Comparison of ENCODE assay signal across 33 mouse cellular contexts in genomic region chr5:76360057-76360456, GRCm38 (mm10). TPM values are rescaled to one million over a fixed set of nuclear protein-coding genes. Genes with fewer than 3 reads are reported as not detected.
DNase-seq lines count a peak whose midpoint lies in the region; ATAC-seq and TF ChIP-seq lines count a peak whose summit lies in the region.
"Had no signal": no experiment of that assay in that cellular context is flagged by ENCODE, and none has a peak within 500 bp of the region (broad histone marks: within the 10 kb centered on the region; RNA-seq: fewer than 3 reads in every experiment).

No protein-coding gene starts in this region.

- 0 out of 2 replicates have a peak, but pooled peaks have one; percentile 12 for TF ChIP-seq CTCF in heart, postnatal 0 days (IDR thresholded peaks at IDR 0.05; ENCODE audit: low read depth)
- peak; percentile 16; the same call in 1 of the 2 replicates for TF ChIP-seq CTCF in liver, postnatal 0 days (IDR thresholded peaks at IDR 0.05; ENCODE audit: low read depth)
- peak in 1 of 2 experiments; percentile 58; a peak in 2 of 4 replicates for TF ChIP-seq CTCF in CH12.LX (conservative IDR thresholded peaks at IDR 0.05 in 1 of 2, IDR thresholded peaks at IDR 0.05 in 1 of 2; ENCODE audit: low read depth in 2 of 2, low read length in 2 of 2)

- H3K27me3 ChIP-seq in heart, postnatal 0 days (ENCODE audit: control insufficient read depth, insufficient read depth, low read length): peaks cover 26% of the 10 kb centered on the region
- H3K27me3 ChIP-seq in liver, postnatal 0 days (ENCODE audit: insufficient read depth, low read length): peaks cover 20% of the 10 kb centered on the region
- H3K27me3 ChIP-seq in CH12.LX (replicated peaks): no peaks in the 10 kb centered on the region

- TF ChIP-seq RAD21 in CH12.LX (IDR thresholded peaks at IDR 0.05; ENCODE audit: low read depth, low read length): peak; percentile 53

- no peak for TF ChIP-seq POLR2A in CH12.LX (IDR thresholded peaks at IDR 0.05; ENCODE audit: low read depth, low read length)

- no peaks in the 10 kb centered on the region for H3K9me3 ChIP-seq in heart, postnatal 0 days (replicated peaks; ENCODE audit: control insufficient read depth, low read length)
- no peaks in the 10 kb centered on the region for H3K9me3 ChIP-seq in liver, postnatal 0 days (ENCODE audit: low read length)
- no peaks in the 10 kb centered on the region for H3K9me3 ChIP-seq in CH12.LX (replicated peaks; ENCODE audit: low read length)
- H3K9me3 ChIP-seq: embryonic facial prominence, embryonic 10.5 days; forebrain, embryonic 10.5 days; heart, embryonic 13.5 days; intestine, embryonic 15.5 days; liver, embryonic 13.5 days; neural tube, embryonic 15.5 days had no signal

- no peak for TF ChIP-seq EP300 in heart, postnatal 0 days (IDR thresholded peaks at IDR 0.05; ENCODE audit: low read depth)
- no peak for TF ChIP-seq EP300 in liver, postnatal 0 days (IDR thresholded peaks at IDR 0.05; ENCODE audit: low read depth)
- no peak for TF ChIP-seq EP300 in CH12.LX (IDR thresholded peaks at IDR 0.05; ENCODE audit: low read length)

- no peak for ATAC-seq in heart, postnatal 0 days (ENCODE audit: insufficient read depth, low read depth)
- ATAC-seq in liver, postnatal 0 days: no peak
- ATAC-seq: intestine, embryonic 15.5 days had no signal

- no peak overlapping the region for H3K4me2 ChIP-seq in heart, postnatal 0 days (ENCODE audit: low read depth, low read length)
- no peak overlapping the region for H3K4me2 ChIP-seq in liver, postnatal 0 days (ENCODE audit: low read depth, low read length)
- no peak overlapping the region for H3K4me2 ChIP-seq in CH12.LX (ENCODE audit: insufficient read depth, low read depth, poor library complexity, severe bottlenecking)
- H3K4me2 ChIP-seq: heart, embryonic 13.5 days; hindbrain, embryonic 14.5 days; intestine, embryonic 15.5 days; liver, embryonic 13.5 days; lung, embryonic 14.5 days; neural tube, embryonic 15.5 days had no signal

- in situ Hi-C loops in CH12.LX (cut with MboI; ENCODE audit: low pct_ligation_motif_present, low pct_unique_long_range_greater_than_20kb, low sequenced_read_pairs): no loop called here

- no peaks in the 10 kb centered on the region for H3K36me3 ChIP-seq in heart, postnatal 0 days (replicated peaks; ENCODE audit: control insufficient read depth, insufficient read depth, low read length)
- no peaks in the 10 kb centered on the region for H3K36me3 ChIP-seq in liver, postnatal 0 days (replicated peaks; ENCODE audit: insufficient read depth, low read length)
- no peaks in the 10 kb centered on the region for H3K36me3 ChIP-seq in CH12.LX (replicated peaks in 1 of 2; ENCODE audit: control insufficient read depth in 1 of 2, insufficient read depth in 1 of 2, low read length in 1 of 2)
- H3K36me3 ChIP-seq: embryonic facial prominence, embryonic 10.5 days; forebrain, embryonic 10.5 days; heart, embryonic 13.5 days; intestine, embryonic 15.5 days; liver, embryonic 13.5 days; neural tube, embryonic 15.5 days had no signal

- H3K4me3 ChIP-seq in heart, postnatal 0 days (ENCODE audit: low read depth, low read length): no peak overlapping the region
- H3K4me3 ChIP-seq in liver, postnatal 0 days (ENCODE audit: low read depth, low read length): no peak overlapping the region
- no peak overlapping the region for H3K4me3 ChIP-seq in CH12.LX (replicated peaks in 1 of 3; ENCODE audit: low read depth in 2 of 3, low read length in 2 of 3, poor library complexity in 1 of 3)
- H3K4me3 ChIP-seq: embryonic facial prominence, embryonic 10.5 days; forebrain, embryonic 10.5 days; heart, embryonic 13.5 days; intestine, embryonic 15.5 days; liver, embryonic 13.5 days; neural tube, embryonic 15.5 days had no signal

- DNase-seq in heart, postnatal 0 days (ENCODE audit: low spot score): no peak
- DNase-seq in heart, adult 8-10 months (ENCODE audit: low spot score): no peak
- no peak for DNase-seq in liver, postnatal 0 days
- no peak for DNase-seq in liver
- no peak for DNase-seq in CH12.LX (ENCODE audit: extremely low read depth)
- DNase-seq in fat pad, adult 2 months (ENCODE audit: extremely low read depth, low read depth, low spot score): peak; percentile 59
- DNase-seq in kidney, adult 8-10 months: no peak
- DNase-seq in frontal cortex, adult 2 months (ENCODE audit: extremely low spot score in 1 of 2, low spot score in 1 of 2): no peak
- DNase-seq: adrenal gland, postnatal 36 days; cerebellum, adult 9-11 months; liver, embryonic 13.5 days; lung, embryonic 14.5 days; lung, postnatal 4 days; right cerebral cortex, adult 18-20 months; right cerebral cortex, postnatal 4 days; thymus, postnatal 25 days had no signal

- no peaks in the 10 kb centered on the region for H3K4me1 ChIP-seq in heart, postnatal 0 days (ENCODE audit: control insufficient read depth, insufficient read depth)
- H3K4me1 ChIP-seq in liver, postnatal 0 days (ENCODE audit: insufficient read depth): no peaks in the 10 kb centered on the region
- no peaks in the 10 kb centered on the region for H3K4me1 ChIP-seq in CH12.LX (ENCODE audit: control insufficient read depth in 1 of 2, insufficient read depth in 2 of 2)
- H3K4me1 ChIP-seq: liver, embryonic 13.5 days had no signal

- dilution Hi-C loops in CH12.LX (cut with MboI; ENCODE audit: extremely low pct_ligation_motif_present, extremely low pct_unique_long_range_greater_than_20kb, low sequenced_read_pairs): no loop called here

- no peaks in the 10 kb centered on the region for H3K79me2 ChIP-seq in CH12.LX (replicated peaks; ENCODE audit: control insufficient read depth, extremely low read depth, insufficient read depth, poor library complexity, severe bottlenecking)

- 68% methylated on average over 1 of the region's 1 CpGs for WGBS in heart, postnatal 0 days
- WGBS in liver, postnatal 0 days (ENCODE audit: insufficient replicate concordance): 68% methylated on average over 1 of the region's 1 CpGs

- H3K9ac ChIP-seq in heart, postnatal 0 days (replicated peaks; ENCODE audit: low read depth, low read length): no peak overlapping the region
- no peak overlapping the region for H3K9ac ChIP-seq in liver, postnatal 0 days (replicated peaks)
- no peak overlapping the region for H3K9ac ChIP-seq in CH12.LX (ENCODE audit: insufficient read depth, low read depth)
- H3K9ac ChIP-seq: heart, embryonic 13.5 days; hindbrain, embryonic 14.5 days; intestine, embryonic 15.5 days; liver, embryonic 13.5 days; lung, embryonic 14.5 days; neural tube, embryonic 15.5 days had no signal

- no peak overlapping the region for H3K27ac ChIP-seq in heart, postnatal 0 days (ENCODE audit: low read depth)
- no peak overlapping the region for H3K27ac ChIP-seq in liver, postnatal 0 days (ENCODE audit: low read depth)
- no peak overlapping the region for H3K27ac ChIP-seq in CH12.LX (ENCODE audit: insufficient read depth, low read depth)
- H3K27ac ChIP-seq: embryonic facial prominence, embryonic 10.5 days; forebrain, embryonic 10.5 days; heart, embryonic 13.5 days; hindbrain, embryonic 14.5 days; intestine, embryonic 15.5 days; liver, embryonic 13.5 days; neural tube, embryonic 15.5 days had no signal

TF ChIP-seq in CH12.LX, 34 proteins besides CTCF, POLR2A, EP300 and RAD21:
- TF ChIP-seq MAFK (IDR thresholded peaks at IDR 0.05; ENCODE audit: insufficient replicate concordance, low read length) (no peak), SMC3 (IDR thresholded peaks at IDR 0.05; ENCODE audit: low read depth, low read length) (peak; percentile 52)
TF ChIP-seq in CH12.LX: peak in this region for 1.

RNA-seq across cellular contexts. Expression of gene Nmu, which starts 3.5 kb away (rescaled TPM):
- not detected in 2 replicates for total RNA-seq in heart, postnatal 0 days (2014; rRNA removed; ENCODE audit: low replicate concordance)
- polyA plus RNA-seq in heart, postnatal 0 days (2015; fragmentation: Nextera tagmentation; extraction: Ambion mirVana): not detected in 2 replicates
- total RNA-seq in heart, adult 8-10 months (2022): not detected
- polyA plus RNA-seq in liver, postnatal 0 days (2015; fragmentation: Nextera tagmentation; extraction: Ambion mirVana): not detected in 2 replicates
- total RNA-seq in CH12.LX (2012; rRNA removed) (not detected in 2 replicates), CH12.LX (2014; rRNA removed) (not detected in 2 replicates)
- not detected in 2 replicates for polyA plus RNA-seq in CH12.LX (2012; ENCODE audit: insufficient read length, low read depth)
- polyA plus RNA-seq in frontal cortex, adult 2 months (2012; rRNA removed): 0.18 TPM in 1 of 2 replicates, not detected in the other
- total RNA-seq: adrenal gland, adult 18-20 months; adrenal gland, postnatal 36 days; gastrocnemius, adult 18-20 months; granulocyte monocyte progenitor cell, adult 5-6 weeks; heart, postnatal 25 days; layer of hippocampus, postnatal 14 days; megakaryocyte-erythroid progenitor cell, adult 5-6 weeks had no signal
- polyA plus RNA-seq: cortical plate, adult 2 months; heart, embryonic 13.5 days; kidney, embryonic 16.5 days; liver, embryonic 13.5 days; stomach, embryonic 14.5 days had no signal

RNA-seq across cellular contexts. Expression of gene Pdcl2, which starts 29.1 kb away (rescaled TPM):
- not detected in 2 replicates for total RNA-seq in heart, postnatal 0 days (2014; rRNA removed; ENCODE audit: low replicate concordance)
- polyA plus RNA-seq in heart, postnatal 0 days (2015; fragmentation: Nextera tagmentation; extraction: Ambion mirVana): not detected in 2 replicates
- total RNA-seq in heart, adult 8-10 months (2022): not detected
- not detected in 2 replicates for polyA plus RNA-seq in liver, postnatal 0 days (2015; fragmentation: Nextera tagmentation; extraction: Ambion mirVana)
- total RNA-seq in CH12.LX (2012; rRNA removed) (not detected in 2 replicates), CH12.LX (2014; rRNA removed) (not detected in 2 replicates)
- polyA plus RNA-seq in CH12.LX (2012; ENCODE audit: insufficient read length, low read depth): not detected in 2 replicates
- not detected in 2 replicates for polyA plus RNA-seq in frontal cortex, adult 2 months (2012; rRNA removed)
- total RNA-seq: adrenal gland, adult 18-20 months; adrenal gland, postnatal 36 days; gastrocnemius, adult 18-20 months; granulocyte monocyte progenitor cell, adult 5-6 weeks; heart, postnatal 25 days; layer of hippocampus, postnatal 14 days; megakaryocyte-erythroid progenitor cell, adult 5-6 weeks had no signal
- polyA plus RNA-seq: C2C12; cortical plate, adult 2 months; embryonic facial prominence, embryonic 10.5 days; forebrain, embryonic 10.5 days; heart, embryonic 13.5 days; hindbrain, embryonic 14.5 days; intestine, embryonic 15.5 days; kidney, embryonic 16.5 days; limb, embryonic 11.5 days; liver, embryonic 13.5 days; lung, embryonic 14.5 days; neural tube, embryonic 15.5 days; stomach, embryonic 14.5 days had no signal

RNA-seq across cellular contexts. Expression of gene Clock, which starts 55.5 kb away (rescaled TPM):
- total RNA-seq in heart, postnatal 0 days (2014; rRNA removed; ENCODE audit: low replicate concordance): 25.0 and 29.3 TPM in 2 replicates
- 6.2 and 8.2 TPM in 2 replicates for polyA plus RNA-seq in heart, postnatal 0 days (2015; fragmentation: Nextera tagmentation; extraction: Ambion mirVana)
- total RNA-seq in heart, adult 8-10 months (2022): 10 to 100 TPM; 22.9 to 28.9 (median 23.7) TPM
- 2.3 and 3.6 TPM in 2 replicates for polyA plus RNA-seq in liver, postnatal 0 days (2015; fragmentation: Nextera tagmentation; extraction: Ambion mirVana)
- total RNA-seq in CH12.LX (2012; rRNA removed): 3.2 and 3.4 TPM in 2 replicates
- 4.5 and 5.6 TPM in 2 replicates for total RNA-seq in CH12.LX (2014; rRNA removed)
- 6.0 and 8.0 TPM in 2 replicates for polyA plus RNA-seq in CH12.LX (2012; ENCODE audit: insufficient read length, low read depth)
- polyA plus RNA-seq in frontal cortex, adult 2 months (2012; rRNA removed): 21.7 and 24.0 TPM in 2 replicates
